Mouse (Mus musculus) cortical plate, adult 2 months (tissue): ENCODE results near the gene Steap3. TPM values are rescaled to one million over a fixed set of nuclear protein-coding genes. Genes with fewer than 3 reads are reported as not detected.

ENCODE experiments used
- H3K27ac ChIP-seq: fragments of 200-500 bp; 2 replicates; pipeline ENCODE4 v1.5.1; 2012; ENCODE audit warnings: low read length, control low read depth, inconsistent platforms; ENCODE audit not compliant: insufficient read depth
- H3K4me1 ChIP-seq: fragments of 200-500 bp; 2 replicates; pipeline ENCODE4 v1.6.1; 2011; ENCODE audit warnings: low read length; ENCODE audit not compliant: control insufficient read depth, insufficient read depth
- H3K4me3 ChIP-seq: fragments of 200-500 bp; 2 replicates; pipeline ENCODE4 v1.5.1; 2011; ENCODE audit warnings: mild to moderate bottlenecking, low read length, control low read depth; ENCODE audit not compliant: insufficient read depth
- CTCF ChIP-seq: fragments of 200-500 bp; IDR thresholded peaks from 2 replicates; pipeline ENCODE4 v1.5.1; 2011; ENCODE audit warnings: mild to moderate bottlenecking, control low read depth, low read length; ENCODE audit not compliant: insufficient read depth; ENCODE audit errors: extremely low read depth
- POLR2A ChIP-seq: fragments of 200-500 bp; IDR thresholded peaks from 2 replicates; pipeline ENCODE4 v1.6.1; 2011; ENCODE audit warnings: mild to moderate bottlenecking, low read length, control low read depth; ENCODE audit not compliant: insufficient read depth; ENCODE audit errors: extremely low read depth
- polyA plus RNA-seq: library from polyadenylated mRNA; depleted of rRNA; stranded (reverse); fragments of >200 nt; gene quantifications from 2 replicates; pipeline ENCODE4 v1.2.3, GENCODE M21; 2012

Steap3 gene
- polyA plus RNA-seq, 1 experiment: 10.1 TPM

- H3K4me3 ChIP-seq: no peak overlapping the region
- no peak overlapping the region for H3K27ac ChIP-seq
- no peaks in the 10 kb centered on the region for H3K4me1 ChIP-seq
- TF ChIP-seq CTCF (no peak), POLR2A (no peak)
These were observed 102.2 kb downstream of the Steap3 start for GRCm38 (mm10) chr1:120170307-120170706.

- TF ChIP-seq POLR2A (no peak), CTCF (no peak)
- no peak overlapping the region for H3K4me3 ChIP-seq
These were observed 103.8 kb downstream of the Steap3 start for GRCm38 (mm10) chr1:120168674-120169073.

GRCm38 (mm10) chr1:120168016-120168415 lies 104.5 kb downstream of the Steap3 start:
- TF ChIP-seq CTCF (no peak), POLR2A (no peak)
- Histone ChIP-seq H3K4me3 (no peak overlapping the region), H3K4me1 (no peaks in the 10 kb centered on the region), H3K27ac (no peak overlapping the region)

More at GRCm38 (mm10) chr1:120168674-120169073, 103.8 kb downstream of the Steap3 start:
- H3K27ac ChIP-seq: no peak overlapping the region
- H3K4me1 ChIP-seq: no peaks in the 10 kb centered on the region

- Histone ChIP-seq H3K4me1 (no peaks in the 10 kb centered on the region), H3K27ac (no peak overlapping the region), H3K4me3 (no peak overlapping the region)
- no peak for TF ChIP-seq CTCF
- TF ChIP-seq POLR2A: no peak
These were observed 109.9 kb downstream of the Steap3 start for GRCm38 (mm10) chr1:120162616-120163015.

- TF ChIP-seq POLR2A: no peak
- TF ChIP-seq CTCF: no peak
These were observed 111.0 kb downstream of the Steap3 start for GRCm38 (mm10) chr1:120161502-120161901.

GRCm38 (mm10) chr1:120158474-120159127 lies 113.9 kb downstream of the Steap3 start:
- no peak overlapping the region for H3K27ac ChIP-seq
- no peak overlapping the region for H3K4me3 ChIP-seq
- TF ChIP-seq POLR2A (no peak), CTCF (no peak)
- no peaks in the 10 kb centered on the region for H3K4me1 ChIP-seq

More at GRCm38 (mm10) chr1:120161502-120161901, 111.0 kb downstream of the Steap3 start:
- Histone ChIP-seq H3K4me1 (no peaks in the 10 kb centered on the region), H3K4me3 (no peak overlapping the region), H3K27ac (no peak overlapping the region)

- peak; percentile 71 for TF ChIP-seq CTCF
- TF ChIP-seq POLR2A: no peak
- no peaks in the 10 kb centered on the region for H3K4me1 ChIP-seq
- H3K27ac ChIP-seq: no peak overlapping the region
- H3K4me3 ChIP-seq: no peak overlapping the region
These were observed 117.2 kb downstream of the Steap3 start for GRCm38 (mm10) chr1:120155325-120155724.

- Histone ChIP-seq H3K27ac (no peak overlapping the region), H3K4me1 (no peaks in the 10 kb centered on the region), H3K4me3 (no peak overlapping the region)
- peak; percentile 48; the same call in 1 of the 2 replicates for TF ChIP-seq CTCF
- TF ChIP-seq POLR2A: no peak
These were observed 118.3 kb downstream of the Steap3 start for GRCm38 (mm10) chr1:120154232-120154631.

GRCm38 (mm10) chr1:120146994-120147393 lies 125.5 kb downstream of the Steap3 start:
- Histone ChIP-seq H3K27ac (no peak overlapping the region), H3K4me3 (no peak overlapping the region), H3K4me1 (no peaks in the 10 kb centered on the region; the same call in 1 of the 2 replicates)
- TF ChIP-seq POLR2A: no peak
- TF ChIP-seq CTCF: no peak

- H3K4me1 ChIP-seq: no peaks in the 10 kb centered on the region; the same call in 1 of the 2 replicates
- no peak for TF ChIP-seq CTCF
- no peak for TF ChIP-seq POLR2A
- H3K27ac ChIP-seq: no peak overlapping the region
- H3K4me3 ChIP-seq: no peak overlapping the region
These were observed 126.8 kb downstream of the Steap3 start for GRCm38 (mm10) chr1:120145527-120146216.
